Mouse (Mus musculus) liver, embryonic 12.5 days (tissue): ENCODE results near the gene Npff. TPM values are rescaled to one million over a fixed set of nuclear protein-coding genes. Genes with fewer than 3 reads are reported as not detected.
A peak's percentile ranks its signal among the peaks of the same experiment; 100 is the strongest.

Experiments
- ATAC-seq: fragments of 200-750 bp; cut with Nextera tagmentation; 2 replicates; pipeline ENCODE4 v1.8.0; 2017; ENCODE audit warnings: moderate number of reproducible peaks, mild to moderate bottlenecking, moderate library complexity
- H3K27ac ChIP-seq: fragments of 300-500 bp; sonication (generic); 2 replicates; pipeline ENCODE4 v1.5.1; 2016; ENCODE audit warnings: mild to moderate bottlenecking
- H3K27me3 ChIP-seq: fragments of 300-500 bp; sonication (generic); replicated peaks from 2 replicates; pipeline ENCODE4 v1.6.1; 2016; ENCODE audit warnings: mild to moderate bottlenecking, moderate library complexity
- H3K36me3 ChIP-seq: fragments of 300-500 bp; sonication (generic); 2 replicates; pipeline ENCODE4 v1.6.1; 2016; ENCODE audit warnings: mild to moderate bottlenecking, moderate library complexity
- H3K4me1 ChIP-seq: fragments of 300-500 bp; sonication (generic); 2 replicates; pipeline ENCODE4 v1.6.1; 2016
- H3K4me2 ChIP-seq: fragments of 300-500 bp; sonication (generic); 2 replicates; pipeline ENCODE4 v1.6.1; 2016; ENCODE audit warnings: mild to moderate bottlenecking, moderate library complexity
- H3K4me3 ChIP-seq: fragments of 300-500 bp; sonication (generic); 2 replicates; pipeline ENCODE4 v1.5.1; 2016; ENCODE audit warnings: mild to moderate bottlenecking, moderate library complexity
- H3K9ac ChIP-seq: fragments of 300-500 bp; sonication (generic); 2 replicates; pipeline ENCODE4 v1.6.1; 2016; ENCODE audit warnings: mild to moderate bottlenecking, moderate library complexity
- H3K9me3 ChIP-seq: fragments of 300-500 bp; sonication (generic); replicated peaks from 2 replicates; pipeline ENCODE4 v1.6.1; 2016; ENCODE audit warnings: mild to moderate bottlenecking, moderate library complexity
- WGBS: fragments of 180-500 bp; shearing (Covaris S2); methylation state at CpG from one replicate; pipeline ENCODE4 v1.1.7; 2016; ENCODE audit not compliant: insufficient replicate concordance; 5-methylcytosine and 5-hydroxymethylcytosine counted together
- polyA plus RNA-seq: library from polyadenylated mRNA; unstranded; fragments of >200 nt; fragmentation: Nextera tagmentation; extraction: Ambion mirVana; gene quantifications from 2 replicates; pipeline ENCODE4 v1.2.1, GENCODE M21; 2016

The Npff gene
- polyA plus RNA-seq, 1 experiment from 2014 or later, result 1.0 TPM

DNA sequence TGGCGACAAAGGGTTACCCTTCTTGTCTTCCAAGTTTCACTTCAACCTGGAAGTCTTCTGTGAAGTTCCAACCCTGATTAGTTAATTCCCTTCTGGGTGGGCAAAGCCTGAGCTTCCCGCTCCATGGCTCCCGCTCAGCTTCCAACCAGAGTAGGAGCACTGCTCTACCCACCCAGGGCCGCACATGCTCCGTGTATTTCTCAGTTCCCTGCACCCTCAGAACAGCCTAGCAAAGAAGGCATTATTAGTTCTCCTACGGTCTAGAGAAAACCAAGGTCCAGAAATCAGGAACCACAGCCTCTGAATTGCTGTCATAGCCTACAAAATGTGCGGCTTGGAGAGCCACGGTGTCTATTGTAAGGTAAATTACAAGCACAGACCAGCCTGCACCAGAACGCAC lies 14.6 kb downstream of the Npff start:
- 12% methylated on average over 9 of the region's 9 CpGs for WGBS
- Histone ChIP-seq H3K27ac (peak overlapping the region; percentile 53), H3K4me2 (peak overlapping the region; percentile 87), H3K27me3 (peaks cover 18% of the 10 kb centered on the region), H3K9ac (peak overlapping the region; percentile 56), H3K9me3 (no peaks in the 10 kb centered on the region), H3K4me1 (peaks cover 42% of the 10 kb centered on the region), H3K4me3 (peak overlapping the region; percentile 59), H3K36me3 (no peaks in the 10 kb centered on the region)
- ATAC-seq, result peak; percentile 10

DNA sequence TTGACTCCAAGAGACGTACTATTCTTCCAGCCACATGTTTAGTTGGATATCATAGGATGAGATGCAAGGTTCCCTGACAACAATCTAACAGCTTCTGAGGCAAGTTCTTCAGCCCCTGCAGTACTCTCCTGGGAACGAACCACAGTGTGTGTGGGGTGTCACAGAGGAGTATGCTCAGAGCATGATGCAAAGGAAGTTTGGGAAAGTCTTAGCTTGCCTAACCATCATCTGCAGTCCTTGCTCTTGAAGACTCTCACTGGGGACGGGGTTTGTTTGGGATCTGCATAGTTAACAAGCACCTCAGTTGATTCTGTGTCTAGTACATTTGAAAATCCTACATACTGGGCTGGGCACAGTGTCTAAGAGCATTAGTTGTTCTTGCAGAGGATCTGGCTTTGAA lies 16.4 kb downstream of the Npff start:
- Histone ChIP-seq H3K27ac (no peak overlapping the region), H3K4me3 (no peak overlapping the region), H3K36me3 (peaks cover 16% of the 10 kb centered on the region), H3K9ac (no peak overlapping the region), H3K9me3 (no peaks in the 10 kb centered on the region), H3K4me2 (no peak overlapping the region), H3K4me1 (peaks cover 42% of the 10 kb centered on the region), H3K27me3 (peaks cover 18% of the 10 kb centered on the region)
- ATAC-seq, result no peak
- 69% methylated on average over 3 of the region's 3 CpGs for WGBS

DNA sequence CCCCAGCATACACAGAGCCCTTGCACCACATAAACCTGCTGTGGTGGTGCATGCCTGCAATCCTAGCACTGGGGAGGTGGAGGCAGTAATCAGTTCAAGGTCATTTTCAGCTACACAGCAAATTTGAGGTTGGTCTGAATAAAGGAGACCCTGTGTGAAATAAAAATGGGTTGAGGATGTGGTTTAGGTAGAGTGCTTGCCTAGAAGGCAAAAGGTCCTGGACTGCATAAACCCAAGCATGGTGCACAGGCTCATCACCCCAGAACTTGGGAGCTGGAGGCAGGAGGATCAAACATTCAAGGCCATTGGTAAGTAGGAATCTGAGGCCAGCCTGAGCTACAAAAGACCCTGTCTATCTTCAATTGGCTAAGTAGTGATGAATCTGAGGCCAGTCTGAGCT lies 17.2 kb downstream of the Npff start:
- no peaks in the 10 kb centered on the region for H3K9me3 ChIP-seq
- H3K9ac ChIP-seq, result no peak overlapping the region
- no peak overlapping the region for H3K4me3 ChIP-seq
- peaks cover 24% of the 10 kb centered on the region for H3K36me3 ChIP-seq
- no peak for ATAC-seq
- H3K4me2 ChIP-seq, result no peak overlapping the region
- peaks cover 42% of the 10 kb centered on the region for H3K4me1 ChIP-seq
- peaks cover 14% of the 10 kb centered on the region for H3K27me3 ChIP-seq
- no peak overlapping the region for H3K27ac ChIP-seq

DNA sequence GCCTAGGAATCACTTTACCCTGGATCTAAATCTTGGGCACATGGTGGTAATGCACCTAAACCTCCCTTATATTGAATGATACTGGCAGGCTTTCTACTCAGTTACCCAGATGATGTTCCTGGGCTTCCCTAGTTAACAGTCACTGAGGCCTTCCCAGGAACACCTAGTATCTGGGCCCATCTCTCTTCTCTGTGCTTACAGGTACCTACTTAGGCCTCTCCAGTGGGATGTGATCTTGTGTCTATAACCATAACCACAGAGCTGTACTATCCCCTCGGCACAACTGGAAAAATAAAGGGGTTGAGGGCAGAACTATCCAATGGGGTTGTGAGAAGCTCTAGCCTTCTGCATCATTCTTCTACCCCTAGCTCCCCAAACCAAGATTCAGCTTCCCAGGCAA lies 17.9 kb downstream of the Npff start:
- Histone ChIP-seq H3K27me3 (peaks cover 7% of the 10 kb centered on the region; the same call in 1 of the 2 replicates), H3K4me1 (peaks cover 39% of the 10 kb centered on the region), H3K9ac (no peak overlapping the region), H3K36me3 (peaks cover 31% of the 10 kb centered on the region), H3K4me2 (no peak overlapping the region), H3K9me3 (no peaks in the 10 kb centered on the region), H3K27ac (no peak overlapping the region), H3K4me3 (no peak overlapping the region)
- ATAC-seq, result no peak
- whole genome bisulfite sequencing, result 69% methylated on average over 1 of the region's 1 CpGs

DNA sequence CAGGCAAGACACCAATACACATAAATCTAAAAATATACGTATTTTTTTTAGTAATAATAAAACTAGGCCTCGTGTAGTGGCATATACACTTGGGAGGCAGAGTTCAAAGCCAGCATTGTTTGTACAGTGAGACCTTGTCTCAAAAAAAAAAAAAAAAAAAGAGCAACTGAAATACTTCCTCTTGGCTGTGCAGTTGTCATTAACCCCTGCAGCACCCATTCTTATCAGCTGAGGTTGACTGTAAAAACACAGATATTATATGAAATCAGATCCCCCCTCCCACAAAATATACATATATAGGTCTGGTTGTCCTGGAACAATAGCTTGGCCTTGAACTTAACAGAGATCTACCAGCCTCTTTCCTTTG lies 18.3 kb downstream of the Npff start:
- peaks cover 3% of the 10 kb centered on the region; the same call in 1 of the 2 replicates for H3K27me3 ChIP-seq
- 41% methylated on average over 2 of the region's 2 CpGs for WGBS
- peaks cover 35% of the 10 kb centered on the region for H3K4me1 ChIP-seq
- no peak overlapping the region for H3K27ac ChIP-seq
- H3K36me3 ChIP-seq, result peaks cover 35% of the 10 kb centered on the region
- no peak overlapping the region for H3K4me3 ChIP-seq
- H3K9ac ChIP-seq, result no peak overlapping the region
- ATAC-seq, result no peak
- H3K9me3 ChIP-seq, result no peaks in the 10 kb centered on the region
- H3K4me2 ChIP-seq, result no peak overlapping the region

DNA sequence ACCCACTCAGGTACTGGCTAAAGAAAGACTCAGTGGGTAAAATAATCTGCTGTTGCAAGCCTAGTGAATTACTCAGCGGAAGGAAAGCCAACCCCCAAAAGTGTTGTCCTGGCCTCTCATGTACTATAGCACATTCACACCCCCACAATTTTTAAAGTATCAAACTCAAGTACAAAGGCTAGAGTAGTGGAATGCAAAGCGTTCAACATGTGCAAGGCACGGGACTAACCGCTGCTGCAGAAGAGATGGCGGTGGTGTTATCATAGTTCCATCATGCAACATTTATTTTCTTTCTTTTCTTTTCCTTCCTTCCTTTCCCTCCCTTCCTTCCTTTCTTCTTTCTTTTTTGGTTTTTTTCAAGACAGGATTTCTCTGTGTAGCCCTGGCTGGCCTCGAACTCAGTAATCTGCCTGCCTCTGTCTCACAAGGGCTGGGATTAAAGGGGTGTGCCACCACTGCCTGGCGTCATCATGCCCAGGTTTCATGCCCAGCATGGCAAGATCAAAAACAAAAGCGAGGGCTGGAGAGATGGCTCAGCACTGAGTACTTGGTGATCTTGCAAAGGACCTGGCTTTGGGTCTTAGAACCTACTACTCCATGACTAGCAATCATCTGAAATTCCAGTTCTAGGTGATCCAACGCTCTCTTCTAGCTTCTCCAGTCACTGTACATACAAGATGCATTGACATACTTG lies 18.8 kb downstream of the Npff start:
- no peak overlapping the region for H3K4me3 ChIP-seq
- no peak overlapping the region for H3K27ac ChIP-seq
- no peak for ATAC-seq
- peaks cover 29% of the 10 kb centered on the region for H3K4me1 ChIP-seq
- no peak overlapping the region for H3K4me2 ChIP-seq
- no peak overlapping the region for H3K9ac ChIP-seq
- H3K9me3 ChIP-seq, result no peaks in the 10 kb centered on the region
- peaks cover 40% of the 10 kb centered on the region for H3K36me3 ChIP-seq
- 75% methylated on average over 9 of the region's 9 CpGs for WGBS
- H3K27me3 ChIP-seq, result no peaks in the 10 kb centered on the region

DNA sequence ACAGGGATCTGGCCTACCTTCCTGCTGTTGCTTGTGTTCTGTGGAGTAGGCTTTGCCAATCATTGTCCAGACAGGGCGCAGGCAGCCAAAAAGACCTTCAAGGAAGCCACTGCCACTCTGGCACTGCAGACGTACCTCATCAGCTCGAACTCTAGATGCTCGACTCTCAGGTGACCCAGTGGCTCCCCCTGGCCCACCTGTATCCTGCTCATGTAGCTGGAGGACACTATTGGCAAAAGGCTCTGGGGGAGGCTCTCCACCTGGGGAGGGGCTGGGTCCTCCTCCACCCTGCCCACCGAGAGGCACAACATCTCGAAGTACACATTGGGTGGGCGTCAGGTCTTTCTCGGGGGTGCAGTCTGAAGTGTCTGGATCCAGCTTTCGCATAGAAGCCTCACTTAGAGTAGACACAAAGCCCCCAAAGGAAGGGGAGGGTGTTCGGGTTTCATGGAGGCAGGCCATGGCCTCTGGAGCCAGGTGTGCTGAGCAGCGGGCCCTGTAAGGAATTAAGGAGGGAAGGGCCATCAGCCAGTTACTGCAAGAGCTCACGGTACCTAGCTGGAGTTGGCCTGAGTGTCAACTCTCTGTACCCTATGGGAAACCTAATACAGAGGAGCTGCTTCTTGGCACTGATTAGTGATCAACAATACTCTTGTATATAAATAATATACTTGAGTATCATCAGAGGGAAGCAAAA lies 19.5 kb downstream of the Npff start:
- Histone ChIP-seq H3K4me1 (peaks cover 22% of the 10 kb centered on the region), H3K4me2 (no peak overlapping the region), H3K27ac (no peak overlapping the region), H3K4me3 (no peak overlapping the region), H3K9me3 (no peaks in the 10 kb centered on the region), H3K27me3 (no peaks in the 10 kb centered on the region), H3K36me3 (peaks cover 47% of the 10 kb centered on the region), H3K9ac (no peak overlapping the region)
- 73% methylated on average over 12 of the region's 12 CpGs for WGBS
- ATAC-seq, result no peak

DNA sequence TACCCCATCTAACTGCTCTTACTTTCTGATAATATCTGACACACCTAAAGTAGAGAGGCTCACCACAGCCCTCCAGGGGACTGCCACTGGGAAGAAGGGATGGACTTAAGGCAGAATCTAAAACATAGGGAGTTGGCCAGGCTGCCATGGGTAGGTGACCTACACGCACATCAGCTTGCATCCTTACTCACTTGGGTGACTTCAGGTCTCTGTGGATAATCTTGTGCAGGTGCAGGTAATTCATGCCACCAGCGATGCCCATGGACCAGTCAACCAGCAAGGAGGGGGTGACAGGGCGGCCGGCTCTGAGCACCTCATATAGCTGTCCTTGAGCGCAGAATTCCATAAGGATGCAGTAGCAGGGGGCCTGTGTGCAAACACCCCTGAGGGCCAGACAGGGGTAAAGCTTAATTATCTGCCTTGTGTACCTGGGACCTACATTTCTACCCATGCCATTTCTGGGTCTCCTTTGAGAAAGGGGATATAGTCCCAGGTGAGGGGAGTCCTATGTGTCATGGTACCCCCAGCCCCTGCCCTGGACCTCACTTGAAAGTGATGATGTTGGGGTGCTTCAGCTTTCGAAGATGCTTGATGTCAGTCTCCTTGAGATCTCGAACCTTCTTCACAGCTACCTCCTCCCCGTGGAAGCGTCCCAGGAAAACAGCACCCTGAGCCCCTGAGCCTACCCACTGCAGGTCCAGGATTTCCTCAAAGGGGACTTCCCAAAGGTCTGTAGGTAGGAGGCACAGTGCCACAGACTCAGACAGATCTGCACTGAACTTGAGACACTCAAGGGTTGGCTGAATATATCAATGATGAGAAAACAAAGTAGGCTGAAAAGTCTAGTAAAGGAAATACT lies 20.6 kb downstream of the Npff start:
- H3K4me3 ChIP-seq, result no peak overlapping the region
- WGBS, result 85% methylated on average over 9 of the region's 9 CpGs
- H3K9me3 ChIP-seq, result no peaks in the 10 kb centered on the region
- H3K4me1 ChIP-seq, result peaks cover 13% of the 10 kb centered on the region
- H3K4me2 ChIP-seq, result no peak overlapping the region
- H3K27ac ChIP-seq, result no peak overlapping the region
- no peak for ATAC-seq
- no peaks in the 10 kb centered on the region for H3K27me3 ChIP-seq
- peaks cover 58% of the 10 kb centered on the region for H3K36me3 ChIP-seq
- no peak overlapping the region for H3K9ac ChIP-seq

DNA sequence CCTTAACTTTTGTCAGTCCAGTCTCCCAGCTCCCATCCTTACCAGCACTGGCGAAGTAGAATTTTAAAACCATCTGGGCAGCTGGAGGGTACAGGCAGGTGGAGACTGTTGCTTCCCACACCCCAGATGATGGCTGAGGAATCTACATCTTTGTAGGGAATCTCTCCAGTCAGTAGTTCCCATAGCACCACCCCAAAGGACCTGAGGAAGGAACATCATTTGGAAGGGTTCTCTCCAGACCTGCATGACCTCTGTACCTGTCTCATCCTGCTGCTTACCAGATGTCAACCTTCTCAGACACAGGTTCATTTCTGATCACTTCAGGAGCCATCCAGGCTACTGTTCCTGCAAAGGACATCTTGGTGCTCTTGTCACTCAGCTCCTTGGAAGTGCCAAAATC lies 21.3 kb downstream of the Npff start, which contains the start of gene Gm10337:
Gene Gm10337 (plus strand): TSS at position 276 of the 400 bp plus-strand sequence.
- no peak within 1 kb of the TSS for H3K9ac ChIP-seq
- H3K9me3 ChIP-seq, result no peaks in the 10 kb centered on the region
- no peak within 1 kb of the TSS for H3K4me3 ChIP-seq
- no peak within 1 kb of the TSS for H3K27ac ChIP-seq
- WGBS, result 88% methylated on average over 1 of the region's 1 CpGs
- no peak within 1 kb of the TSS for H3K4me2 ChIP-seq
- no peaks in the 10 kb centered on the region for H3K27me3 ChIP-seq
- peaks cover 64% of the 10 kb centered on the region for H3K36me3 ChIP-seq
- H3K4me1 ChIP-seq, result peaks cover 9% of the 10 kb centered on the region
- no peak for ATAC-seq

DNA sequence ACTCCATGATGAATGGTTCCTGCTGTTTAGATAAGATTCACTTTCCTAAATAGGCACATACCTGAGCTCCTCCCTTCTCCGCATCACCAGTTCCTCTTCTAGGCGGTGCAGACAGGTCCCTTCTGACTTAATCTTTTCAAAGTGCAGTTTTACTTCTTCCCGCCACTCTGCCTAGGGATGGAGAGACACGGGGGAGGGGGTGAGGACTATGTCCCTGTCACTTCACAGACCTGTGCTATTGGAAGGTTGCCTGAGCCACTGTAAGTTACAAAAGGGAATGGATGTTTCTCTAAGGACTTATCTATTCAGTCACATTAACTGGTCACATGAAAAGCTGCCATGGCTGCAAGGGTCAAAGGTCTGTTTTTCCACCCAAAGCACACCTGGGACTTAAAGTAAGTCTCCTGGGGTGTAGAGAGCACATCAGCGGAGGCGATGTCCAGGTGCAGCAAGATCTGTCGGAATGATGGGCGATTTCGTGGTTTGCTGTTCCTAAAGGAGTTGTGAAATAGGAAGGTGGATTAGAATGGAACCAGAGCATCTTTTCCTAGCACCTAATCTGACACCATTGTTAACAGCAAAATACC lies 22.4 kb downstream of the Npff start:
- H3K27me3 ChIP-seq, result no peaks in the 10 kb centered on the region
- peaks cover 75% of the 10 kb centered on the region for H3K36me3 ChIP-seq
- WGBS, result 80% methylated on average over 9 of the region's 9 CpGs
- H3K4me1 ChIP-seq, result peaks cover 9% of the 10 kb centered on the region
- no peaks in the 10 kb centered on the region for H3K9me3 ChIP-seq
- no peak overlapping the region for H3K4me3 ChIP-seq
- no peak overlapping the region for H3K4me2 ChIP-seq
- no peak overlapping the region for H3K27ac ChIP-seq
- H3K9ac ChIP-seq, result no peak overlapping the region
- no peak for ATAC-seq

DNA sequence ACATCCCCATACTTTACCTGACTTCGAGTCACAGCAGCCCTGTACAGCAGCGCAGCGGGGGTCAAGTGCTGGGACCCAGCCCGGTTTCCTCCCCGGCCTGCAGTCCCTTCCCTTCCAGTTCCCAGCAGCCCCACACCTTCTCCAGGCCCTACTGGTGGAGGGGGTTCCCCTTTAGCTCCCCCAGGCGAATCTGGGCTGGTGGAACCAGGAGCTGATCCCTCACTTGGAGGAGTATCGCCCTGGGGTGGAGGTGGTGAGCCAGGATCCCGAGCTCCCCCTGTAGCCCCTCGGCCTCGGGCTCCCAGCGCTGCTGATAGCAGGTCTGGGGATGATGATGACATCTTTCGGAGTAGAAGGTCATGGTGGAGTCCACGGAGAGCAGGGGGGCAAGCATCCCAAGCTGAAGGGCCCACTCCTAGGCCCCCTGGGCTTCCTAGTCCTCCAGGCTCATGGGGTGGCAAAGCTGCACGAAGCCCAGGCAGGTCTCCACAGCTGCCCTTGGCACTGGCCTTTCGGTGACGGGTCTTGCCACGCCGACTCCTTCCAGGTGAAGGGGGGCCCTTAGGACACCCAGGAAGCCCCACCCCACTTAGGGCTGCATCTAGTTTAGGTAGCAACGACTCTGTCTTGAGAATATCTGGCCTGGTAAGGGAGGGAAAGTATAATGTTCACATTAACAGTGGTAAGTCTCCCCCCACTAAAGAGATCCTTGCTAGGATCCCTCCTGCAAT lies 23.5 kb downstream of the Npff start:
- Histone ChIP-seq H3K27me3 (no peaks in the 10 kb centered on the region), H3K4me2 (no peak overlapping the region), H3K9ac (no peak overlapping the region), H3K4me1 (peaks cover 6% of the 10 kb centered on the region), H3K27ac (no peak overlapping the region), H3K9me3 (no peaks in the 10 kb centered on the region), H3K36me3 (peaks cover 86% of the 10 kb centered on the region), H3K4me3 (no peak overlapping the region)
- peak; percentile 22 for ATAC-seq
- WGBS, result 85% methylated on average over 19 of the region's 19 CpGs
